ENCODE assay signal across 22 mouse cellular contexts in genomic region chr7:29263831-29264230, GRCm38 (mm10). TPM values are rescaled to one million over a fixed set of nuclear protein-coding genes. Genes with fewer than 3 reads are reported as not detected.
"Had no signal": no experiment of that assay in that cellular context is flagged by ENCODE, and none has a peak within 500 bp of the region (broad histone marks: within the 10 kb centered on the region; RNA-seq: fewer than 3 reads in every experiment).

No protein-coding gene starts in this region.

- H3K36me3 ChIP-seq: lung, embryonic 15.5 days; midbrain, embryonic 10.5 days; midbrain, embryonic 12.5 days; neural tube, embryonic 13.5 days; neural tube, embryonic 15.5 days had no signal

- H3K27ac ChIP-seq: liver, embryonic 14.5 days; lung, embryonic 15.5 days; midbrain, embryonic 10.5 days; midbrain, embryonic 12.5 days; neural tube, embryonic 13.5 days; neural tube, embryonic 15.5 days; stomach, embryonic 15.5 days had no signal

- H3K9ac ChIP-seq: liver, embryonic 14.5 days; lung, embryonic 15.5 days; midbrain, embryonic 12.5 days; neural tube, embryonic 13.5 days; neural tube, embryonic 15.5 days; stomach, embryonic 15.5 days had no signal

- H3K27me3 ChIP-seq: lung, embryonic 15.5 days; midbrain, embryonic 12.5 days; neural tube, embryonic 13.5 days; neural tube, embryonic 15.5 days; stomach, embryonic 15.5 days had no signal

- DNase-seq: lung, adult 18-20 months; lung, postnatal 10 days; lung, postnatal 4 days; midbrain, embryonic 14.5 days; retina, postnatal 1 day; right cerebral cortex, adult 18-20 months; right cerebral cortex, postnatal 25 days; right cerebral cortex, postnatal 4 days; thymus, adult 2 months; thymus, postnatal 25 days; thymus, postnatal 4 days had no signal

- H3K9me3 ChIP-seq: lung, embryonic 15.5 days; midbrain, embryonic 10.5 days; midbrain, embryonic 12.5 days; neural tube, embryonic 13.5 days; neural tube, embryonic 15.5 days; stomach, embryonic 15.5 days had no signal

- H3K4me2 ChIP-seq: lung, embryonic 15.5 days; midbrain, embryonic 12.5 days; neural tube, embryonic 13.5 days; neural tube, embryonic 15.5 days; stomach, embryonic 15.5 days had no signal

- ATAC-seq: midbrain, embryonic 16.5 days had no signal

- H3K4me1 ChIP-seq: neural tube, embryonic 15.5 days had no signal

- H3K4me3 ChIP-seq: lung, embryonic 15.5 days; midbrain, embryonic 10.5 days; midbrain, embryonic 12.5 days; myocyte; neural tube, embryonic 13.5 days; neural tube, embryonic 15.5 days; stomach, embryonic 15.5 days had no signal

RNA-seq across cellular contexts. Expression of gene Ppp1r14a, which starts 25.3 kb away (rescaled TPM):
- total RNA-seq: megakaryocyte, adult 5-6 weeks; megakaryocyte-erythroid progenitor cell, adult 5-6 weeks had no signal

RNA-seq across cellular contexts. Expression of gene Kcnk6, which starts 31.5 kb away (rescaled TPM):
- total RNA-seq: megakaryocyte-erythroid progenitor cell, adult 5-6 weeks had no signal
